Mouse (Mus musculus) stomach, postnatal 0 days (tissue): ENCODE results near the gene Calm3.

Source experiments
- CTCF ChIP-seq: IDR thresholded peaks from 2 replicates; pipeline ENCODE4 v1.5.1; 2016; ENCODE audit warnings: antibody characterized with exemption, low read depth, mild to moderate bottlenecking, moderate library complexity
- EP300 ChIP-seq: optimal IDR thresholded peaks from 2 replicates; pipeline ENCODE3; 2016; ENCODE audit warnings: antibody characterized with exemption

DNA sequence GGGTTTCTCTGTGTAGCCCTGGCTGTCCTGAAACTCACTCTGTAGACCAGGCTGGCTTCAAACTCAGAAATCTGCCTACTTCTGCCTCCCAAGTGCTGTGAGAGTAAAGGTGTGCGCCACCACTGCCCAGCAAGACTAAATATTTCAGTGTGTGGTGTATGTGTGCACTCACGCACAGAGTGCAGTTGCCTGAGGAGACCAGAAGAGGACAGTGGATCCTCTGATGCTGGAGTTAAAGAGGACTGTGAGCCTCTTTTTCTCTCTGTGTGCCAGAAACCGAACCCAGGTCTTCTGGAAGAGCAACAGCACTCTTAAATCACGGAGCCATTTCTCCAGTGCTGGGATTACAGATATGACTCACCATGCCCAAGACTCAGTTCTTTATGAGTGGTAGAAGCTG is 50.5 kb downstream of the Calm3 start:
- TF ChIP-seq CTCF (peak; percentile 40), EP300 (no peak)
